Mouse (Mus musculus) mouse embryonic stem cell (cell line): ENCODE results near the gene Pp2d1.
"Not testable (repeated sequence)": the region's sequence is repeated elsewhere in the genome, so short reads cannot be mapped to it uniquely, and the experiment has no call there.

Experiments used
- in situ Hi-C, 2 experiments: fragments of 300-500 bp; cut with MboI; formaldehyde crosslinking; loops; 1 replicate in 1 of 2; 3 replicates in 1 of 2; pipeline ENCODE4 v1.14.3; 2019 to 2020; ENCODE audit warnings: low sequenced_read_pairs in 2 of 2, low pct_unique_long_range_greater_than_20kb in 1 of 2, mixed read lengths in 1 of 2; ENCODE audit not compliant: unreplicated experiment in 1 of 2

Gene Pp2d1

GRCm38 (mm10) chr17:53539351-53539750 is at the start of gene Pp2d1:
Gene Pp2d1 (minus strand): TSS chr17:53539451.
- in situ Hi-C loops = not testable (repeated sequence)

- in situ Hi-C loops = no loop called here
These were observed 49.0 kb upstream of the Pp2d1 start for GRCm38 (mm10) chr17:53588097-53588855.

GRCm38 (mm10) chr17:53587074-53587851 is 48.0 kb upstream of the Pp2d1 start:
- in situ Hi-C loops = no loop called here

GRCm38 (mm10) chr17:53583846-53584579 is 44.8 kb upstream of the Pp2d1 start:
- in situ Hi-C loops = no loop called here

GRCm38 (mm10) chr17:53582805-53583204 is 43.6 kb upstream of the Pp2d1 start:
- in situ Hi-C loops = no loop called here

- in situ Hi-C loops = no loop called here
These were observed 42.9 kb upstream of the Pp2d1 start for GRCm38 (mm10) chr17:53582026-53582585.

- in situ Hi-C loops = no loop called here
These were observed 41.0 kb upstream of the Pp2d1 start for GRCm38 (mm10) chr17:53580237-53580636.

GRCm38 (mm10) chr17:53579612-53580011 is 40.4 kb upstream of the Pp2d1 start:
- in situ Hi-C loops = no loop called here

- in situ Hi-C loops = no loop called here
These were observed 39.5 kb upstream of the Pp2d1 start for GRCm38 (mm10) chr17:53578776-53579175.

GRCm38 (mm10) chr17:53578249-53578648 is 39.0 kb upstream of the Pp2d1 start:
- in situ Hi-C loops = no loop called here

GRCm38 (mm10) chr17:53577754-53578153 is 38.5 kb upstream of the Pp2d1 start:
- in situ Hi-C loops = no loop called here

GRCm38 (mm10) chr17:53577151-53577550 is 37.9 kb upstream of the Pp2d1 start:
- in situ Hi-C loops = no loop called here

GRCm38 (mm10) chr17:53573019-53573556 is 33.8 kb upstream of the Pp2d1 start:
- in situ Hi-C loops = no loop called here

- in situ Hi-C loops = not testable (repeated sequence)
These were observed 31.7 kb upstream of the Pp2d1 start for GRCm38 (mm10) chr17:53570932-53571331.

GRCm38 (mm10) chr17:53570361-53570875 is 31.2 kb upstream of the Pp2d1 start:
- in situ Hi-C loops = no loop called here

- in situ Hi-C loops = no loop called here
These were observed 30.6 kb upstream of the Pp2d1 start for GRCm38 (mm10) chr17:53569829-53570228.

- in situ Hi-C loops = no loop called here
These were observed 29.6 kb upstream of the Pp2d1 start for GRCm38 (mm10) chr17:53568734-53569386.

GRCm38 (mm10) chr17:53568118-53568517 is 28.9 kb upstream of the Pp2d1 start:
- in situ Hi-C loops = no loop called here
